Mouse (Mus musculus) testis, adult 2 months (tissue): ENCODE data around the gene Bri3.

Experiments used
- CTCF ChIP-seq: fragments of 200-500 bp; IDR thresholded peaks from 2 replicates; pipeline ENCODE4 v1.5.1; 2012; ENCODE audit warnings: low read depth, mild to moderate bottlenecking, inconsistent platforms, low read length, moderate library complexity; ENCODE audit not compliant: control insufficient read depth, insufficient read depth, insufficient replicate concordance
- POLR2A ChIP-seq: fragments of 200-500 bp; IDR thresholded peaks from 2 replicates; pipeline ENCODE4 v1.6.1; 2012; ENCODE audit warnings: low read depth, mild to moderate bottlenecking, inconsistent platforms, low read length, moderate library complexity; ENCODE audit not compliant: control insufficient read depth

- TF ChIP-seq CTCF = peak; percentile 93
- TF ChIP-seq POLR2A = no peak
Observed at GRCm38 (mm10) chr5:144383936-144384335, 139.7 kb downstream of the Bri3 start.
